Mouse (Mus musculus): ENCODE data around the gene Chrna1.

Chrna1 gene

DNA sequence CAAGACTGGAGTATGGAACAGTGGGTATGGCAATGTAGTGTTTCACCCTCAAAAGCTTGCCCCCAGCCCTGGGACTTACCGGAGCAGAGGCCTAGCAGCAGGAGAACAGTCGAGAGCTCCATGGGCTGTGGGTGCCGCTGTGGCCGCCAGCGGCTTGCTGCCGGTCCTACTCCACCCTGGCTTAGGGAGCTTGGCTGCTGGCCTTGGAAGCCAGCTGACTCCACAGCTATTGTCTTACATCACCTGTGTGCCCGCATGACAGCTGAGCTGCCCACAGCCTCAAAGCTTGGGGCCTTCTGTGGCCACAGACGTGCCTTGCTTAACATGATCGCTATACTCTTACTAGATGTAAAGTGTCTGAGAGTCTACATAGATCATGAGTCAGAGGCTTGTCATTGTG, at the start of gene Chrna1:
Gene Chrna1, minus strand, starts transcription at position 173 of the 400 bp plus-strand sequence.
- no peak for DNase-seq (ENCODE audit: low spot score in 2 of 2)

DNA sequence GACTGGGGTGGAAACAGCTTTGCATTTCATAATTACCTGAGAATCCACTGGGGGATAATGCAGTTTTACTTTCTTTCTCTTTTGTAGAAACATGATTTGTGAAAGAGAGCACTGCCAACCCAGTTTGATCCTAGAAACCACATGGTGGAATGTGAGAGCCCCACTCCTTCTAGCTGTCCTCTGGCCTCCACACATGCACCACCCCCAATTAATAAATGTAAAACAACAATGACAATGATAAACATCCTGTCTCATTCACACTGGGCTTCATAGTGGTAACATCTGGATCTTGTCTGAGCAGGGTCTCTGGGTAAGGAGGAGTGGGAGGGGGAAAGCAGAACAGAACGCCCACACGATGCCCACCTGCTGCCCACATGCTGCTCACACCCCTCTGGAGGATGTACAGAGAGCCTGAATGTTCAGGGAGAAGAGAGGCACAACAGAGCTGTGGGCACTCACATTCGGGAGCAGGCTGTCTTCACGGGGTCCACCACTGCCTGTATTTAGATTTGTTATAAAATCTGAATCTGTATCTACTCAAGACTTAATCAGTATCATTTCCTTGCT, 38.4 kb upstream of the Chrna1 start:
- DNase-seq (ENCODE audit: low spot score in 2 of 2), result no peak

DNA sequence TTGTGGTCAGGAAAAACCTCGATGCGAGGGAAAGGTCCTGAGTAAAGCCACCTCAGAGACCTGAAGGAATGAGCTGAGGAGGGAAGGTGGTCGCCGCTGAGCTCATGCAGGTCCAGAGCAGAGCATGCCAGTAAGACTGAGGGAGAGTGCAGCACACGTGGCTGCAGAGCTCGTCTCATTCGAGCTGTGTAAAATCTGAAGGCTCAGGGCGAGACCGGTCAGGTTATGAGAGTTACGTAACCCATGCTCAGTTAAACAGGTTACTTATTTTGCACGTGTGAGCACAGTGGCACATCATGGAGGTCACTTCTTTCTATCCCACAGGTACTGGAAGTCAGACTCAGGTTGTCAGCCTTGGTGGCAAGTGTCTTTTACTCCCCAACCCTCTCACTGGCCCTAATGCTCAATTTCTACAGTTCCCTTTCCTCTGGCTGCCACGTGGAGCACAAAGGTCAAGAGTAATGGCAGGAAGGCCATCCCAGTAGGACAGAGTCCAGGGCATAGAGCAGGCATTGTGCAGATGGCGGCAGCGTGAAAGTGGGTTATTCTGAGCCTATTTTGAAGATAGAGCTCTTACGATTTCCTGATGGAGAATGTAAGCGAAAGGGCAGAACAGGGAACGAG, 36.4 kb upstream of the Chrna1 start:
- DNase-seq (ENCODE audit: low spot score in 2 of 2), result no peak

DNA sequence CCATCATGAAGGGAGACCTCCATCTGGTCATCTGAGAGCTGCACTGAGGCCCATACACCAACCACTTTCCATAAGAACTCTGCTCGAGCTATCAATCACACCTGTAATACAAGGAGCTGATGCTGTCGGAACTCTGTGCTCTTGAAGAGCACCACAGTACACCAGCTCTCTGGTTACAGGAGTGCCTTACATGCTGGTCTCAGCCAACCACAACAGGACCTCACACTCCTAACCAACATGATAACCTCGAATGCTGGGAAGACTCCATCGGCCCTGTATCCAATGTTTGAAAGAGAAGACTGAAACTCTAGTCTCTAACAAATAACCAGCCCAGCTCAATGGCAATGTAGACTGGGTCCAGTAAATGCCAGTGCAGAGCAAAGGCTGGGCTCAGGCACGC, 35.3 kb upstream of the Chrna1 start:
- DNase-seq (ENCODE audit: low spot score in 2 of 2), result no peak

DNA sequence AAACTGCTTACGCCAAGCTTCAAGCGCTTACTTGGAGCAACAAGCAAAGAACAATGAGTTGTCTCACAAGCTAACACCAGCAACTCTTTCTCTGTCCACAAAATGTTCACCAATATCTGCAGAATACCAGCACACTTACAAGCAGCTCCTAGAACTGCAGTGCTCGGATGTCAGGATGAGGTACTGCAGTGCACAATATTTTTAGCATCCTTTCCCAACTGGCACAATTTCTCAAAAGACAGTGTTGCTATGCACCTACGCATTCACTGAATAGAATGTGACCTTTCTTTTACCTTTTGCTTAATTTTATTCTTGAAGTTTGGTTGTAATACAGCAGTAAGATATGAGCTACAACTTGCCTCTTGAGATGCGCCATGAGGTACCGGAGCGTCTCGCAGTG, 34.2 kb upstream of the Chrna1 start:
- no peak for DNase-seq (ENCODE audit: low spot score in 2 of 2)

DNA sequence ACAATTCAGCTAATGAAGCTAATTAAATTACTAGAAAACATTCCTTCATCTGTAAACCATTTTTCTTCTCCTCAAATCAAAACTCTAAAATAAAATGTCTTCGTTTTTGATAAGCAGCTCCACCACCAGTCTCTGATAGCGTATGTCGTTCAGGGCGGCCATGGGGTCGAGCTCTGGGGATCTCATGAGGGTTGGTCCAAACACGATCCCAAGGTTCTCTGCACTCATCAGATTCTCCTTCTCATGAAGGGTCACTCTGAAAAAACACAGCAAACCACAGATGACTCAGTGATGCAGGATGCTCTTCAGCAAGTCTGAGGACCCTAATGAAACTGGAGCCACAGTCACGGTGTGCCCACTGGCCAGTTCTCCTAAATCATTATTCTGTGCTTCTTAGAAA, 32.8 kb upstream of the Chrna1 start:
- DNase-seq (ENCODE audit: low spot score in 2 of 2), result no peak

DNA sequence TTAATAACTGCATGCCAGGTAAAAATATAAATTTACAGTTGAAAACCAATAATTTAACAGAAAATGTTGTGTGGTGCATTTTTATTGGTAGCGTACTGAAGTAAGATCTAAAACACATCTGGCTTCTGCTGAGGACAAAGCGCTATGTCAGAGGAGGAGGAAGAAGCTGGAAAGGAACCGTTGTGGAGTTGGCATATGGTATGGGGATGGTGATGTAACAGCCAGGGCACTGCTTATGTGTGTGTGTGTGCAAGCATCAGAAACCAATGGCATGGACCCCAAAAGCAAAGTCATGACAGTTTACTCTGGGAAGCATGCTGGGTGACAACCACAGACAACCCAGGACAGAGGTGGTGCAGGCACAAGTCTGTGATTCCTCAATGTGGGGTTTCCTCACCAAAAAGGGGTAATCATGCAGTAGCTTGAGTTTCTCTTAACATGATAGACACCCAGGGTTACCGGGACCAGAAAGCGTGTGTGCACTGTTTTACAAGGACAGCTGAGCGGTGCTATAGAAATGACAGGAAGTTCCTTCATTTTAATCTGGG, 32.3 kb upstream of the Chrna1 start:
- DNase-seq (ENCODE audit: low spot score in 2 of 2), result no peak

DNA sequence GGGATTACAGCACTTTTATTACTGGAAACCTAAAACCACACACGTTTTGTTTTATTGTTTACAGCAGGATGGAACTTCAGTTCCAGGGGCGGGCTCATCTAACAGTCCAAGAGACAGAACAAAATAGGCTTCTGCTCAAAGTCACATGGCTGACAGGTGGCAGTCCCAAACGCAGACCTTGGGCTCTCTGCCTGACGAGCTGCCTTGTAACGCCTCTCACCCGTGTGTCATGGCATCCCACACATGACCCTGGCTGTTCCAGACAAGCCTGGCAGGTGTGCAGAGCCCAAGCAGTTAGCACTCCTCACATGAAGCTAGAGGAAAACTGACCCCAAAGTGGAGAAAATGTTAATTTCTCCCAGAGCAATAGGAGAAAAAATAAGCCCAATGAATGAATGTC, 31.7 kb upstream of the Chrna1 start:
- no peak for DNase-seq (ENCODE audit: low spot score in 2 of 2)

DNA sequence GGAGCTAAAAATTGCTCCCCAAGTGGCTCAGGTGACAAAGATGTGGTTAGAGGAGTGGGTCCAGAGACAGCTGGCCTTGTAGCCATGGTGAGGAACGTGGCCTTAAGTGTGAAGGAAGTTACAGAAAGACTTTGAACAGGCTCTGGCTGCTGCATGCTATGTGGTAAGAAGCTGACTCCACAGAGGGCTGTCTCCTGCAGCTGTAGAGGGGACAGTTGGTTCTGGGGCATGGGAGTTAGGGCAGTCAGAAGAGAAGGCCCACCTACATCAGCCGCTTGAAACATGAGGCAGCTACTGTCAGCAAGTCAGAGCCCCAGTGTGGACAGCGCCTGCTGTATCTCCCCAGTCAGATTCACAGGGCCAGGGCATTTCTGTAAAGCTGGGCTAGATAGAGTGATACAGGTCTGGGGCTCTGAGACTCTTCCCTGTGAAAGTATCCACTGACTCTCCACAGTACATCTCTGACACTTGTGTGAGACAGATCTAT, 29.6 kb upstream of the Chrna1 start:
- DNase-seq (ENCODE audit: low spot score in 2 of 2), result no peak

DNA sequence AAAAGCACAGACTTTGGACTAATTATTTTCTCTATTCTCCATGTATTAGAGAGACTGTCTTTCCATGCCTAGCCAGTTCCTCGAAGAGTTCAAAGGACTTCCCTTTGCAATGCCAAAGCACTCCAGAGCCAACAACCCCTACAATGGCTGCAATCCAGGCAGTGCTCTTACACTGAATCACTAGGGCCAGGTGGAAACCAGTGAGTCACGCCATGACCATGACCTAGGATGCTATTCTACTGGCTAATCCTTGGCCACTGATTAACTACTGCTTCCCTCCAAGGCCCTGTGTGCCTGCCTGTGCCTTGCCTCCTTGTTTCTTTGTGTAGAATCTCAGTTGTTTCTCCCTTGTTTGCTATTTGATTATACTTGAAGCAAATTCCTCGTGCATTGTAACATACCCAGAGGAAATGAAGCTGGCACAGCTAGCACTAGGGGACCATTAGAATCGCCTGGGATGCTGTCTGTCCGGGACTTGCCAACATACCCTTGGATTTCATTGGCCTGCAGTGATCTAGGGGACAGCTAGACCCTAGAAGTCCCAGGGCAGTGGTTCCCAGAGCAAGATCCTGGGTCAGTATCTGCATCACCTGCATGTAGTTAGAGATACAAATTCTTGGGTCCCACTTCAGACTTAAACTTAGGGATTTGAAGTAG, 29.1 kb upstream of the Chrna1 start:
- DNase-seq (ENCODE audit: low spot score in 2 of 2), result no peak

DNA sequence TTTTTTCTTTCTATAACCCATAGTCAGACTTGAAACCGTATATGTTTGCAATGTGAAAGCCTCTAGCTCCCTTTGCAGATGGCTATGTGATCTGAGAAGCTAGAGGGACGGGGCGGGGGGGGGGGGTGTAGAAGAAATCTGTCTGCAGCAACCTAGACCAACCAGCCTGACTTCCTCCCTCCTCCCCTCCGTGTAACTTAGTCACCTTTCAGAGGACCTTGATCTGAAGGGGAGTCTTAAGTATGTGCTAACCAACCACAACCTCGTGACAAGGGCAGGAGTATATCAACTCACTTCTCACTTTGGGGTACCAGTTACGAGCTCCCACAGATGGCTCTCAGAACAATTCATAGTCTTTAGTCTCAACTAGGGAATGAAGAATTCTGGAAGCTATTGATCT, 28.3 kb upstream of the Chrna1 start:
- no peak for DNase-seq (ENCODE audit: low spot score in 2 of 2)

DNA sequence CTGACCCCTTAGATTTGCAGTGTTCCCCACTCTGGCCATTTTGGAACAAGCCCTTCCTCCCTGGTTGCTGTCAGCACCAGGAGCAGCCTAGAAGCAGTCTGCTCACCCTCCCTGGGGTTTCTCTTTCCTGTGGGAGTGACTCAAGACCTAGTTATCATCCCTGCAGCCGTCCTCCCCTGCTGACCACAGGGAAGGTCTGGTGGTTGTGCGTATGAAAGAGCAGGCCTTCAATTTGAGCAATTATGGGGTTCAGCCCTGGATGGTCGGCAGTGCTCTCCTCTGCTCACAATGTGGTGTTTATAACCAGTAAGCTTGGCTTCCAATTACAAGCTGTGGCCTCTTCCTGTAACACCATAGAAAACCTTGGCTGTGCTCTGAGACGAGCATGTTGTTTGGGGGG, 27.5 kb upstream of the Chrna1 start:
- peak in 1 of 2 experiments; percentile 37 for DNase-seq (ENCODE audit: low spot score in 2 of 2)

DNA sequence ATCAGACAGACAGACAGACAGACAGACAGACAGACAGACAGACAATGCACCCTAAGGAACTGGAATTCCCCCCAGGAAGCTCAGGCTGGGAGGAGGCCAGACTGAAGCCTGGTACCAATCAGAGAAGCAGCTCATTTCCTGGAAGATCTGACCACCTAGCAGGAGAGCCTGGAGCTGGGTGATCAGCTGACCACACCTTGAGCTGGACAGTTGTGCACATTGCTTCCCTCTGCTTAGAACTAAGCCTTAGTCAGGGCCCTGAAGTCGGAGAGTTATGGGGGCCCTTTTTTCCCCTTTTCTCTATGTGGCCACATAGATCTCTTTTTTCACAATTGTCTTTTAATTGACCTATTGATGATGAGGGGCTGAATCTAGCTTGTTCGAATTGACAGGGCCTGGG, 27.0 kb upstream of the Chrna1 start:
- no peak for DNase-seq (ENCODE audit: low spot score in 2 of 2)

DNA sequence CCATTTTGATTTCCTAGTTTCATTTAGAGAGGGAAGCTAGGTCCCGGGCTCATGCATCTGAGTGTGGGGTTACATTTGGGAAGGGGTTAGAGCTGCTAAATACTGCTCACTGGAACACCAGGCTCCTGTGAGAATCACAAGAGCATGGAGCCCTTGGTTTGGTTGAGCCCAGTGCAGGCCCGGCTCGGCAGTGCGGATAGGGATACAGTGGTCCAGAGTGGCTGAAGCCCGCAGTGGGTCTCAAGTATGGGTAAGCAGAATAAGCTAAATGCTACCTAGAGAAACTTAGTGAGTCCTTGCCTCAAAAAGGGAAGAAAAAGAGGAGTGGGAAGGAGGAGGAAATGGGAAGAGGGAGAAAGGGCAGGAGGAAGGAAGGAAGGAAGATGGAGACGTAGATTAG, 26.5 kb upstream of the Chrna1 start:
- no peak for DNase-seq (ENCODE audit: low spot score in 2 of 2)

DNA sequence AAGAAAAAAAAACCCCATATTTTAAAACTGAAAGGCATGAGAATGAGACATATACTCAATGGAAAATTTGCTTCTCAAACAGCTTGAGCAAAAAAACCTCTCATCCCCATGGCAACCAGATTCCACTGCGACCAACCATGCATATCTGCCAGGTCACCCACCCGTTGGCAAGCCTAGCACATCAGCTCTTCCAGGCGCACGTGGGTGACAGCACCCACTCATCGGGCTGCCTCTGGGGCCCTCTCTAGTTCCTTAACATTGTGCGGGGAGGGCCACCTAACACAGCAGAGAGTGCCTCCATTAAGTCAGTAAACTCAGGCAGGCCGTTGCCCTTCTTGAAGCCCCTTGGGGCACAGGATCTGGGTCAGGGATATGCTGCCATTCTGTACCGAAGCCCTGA, 24.9 kb upstream of the Chrna1 start:
- no peak for DNase-seq (ENCODE audit: low spot score in 2 of 2)

DNA sequence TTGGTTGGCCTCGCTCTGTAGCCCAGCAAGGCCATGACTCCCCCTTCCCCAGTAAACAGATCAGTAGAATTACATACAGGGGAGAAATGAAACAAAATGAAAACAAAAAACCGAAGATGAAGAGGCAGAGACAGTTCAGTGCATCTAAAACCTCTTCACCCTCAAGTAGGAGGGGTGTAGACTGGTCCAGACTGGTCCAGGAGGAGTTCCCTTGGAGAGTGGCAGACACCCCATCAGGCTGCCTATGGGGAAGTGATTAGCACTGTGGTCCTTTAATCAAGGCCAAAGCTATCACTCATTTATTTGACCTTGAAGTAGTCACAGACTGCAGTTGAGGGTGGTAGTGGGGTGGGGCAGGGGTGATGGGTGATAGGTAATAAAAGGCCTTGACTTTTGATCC, 24.4 kb upstream of the Chrna1 start:
- DNase-seq (ENCODE audit: low spot score in 2 of 2), result no peak

DNA sequence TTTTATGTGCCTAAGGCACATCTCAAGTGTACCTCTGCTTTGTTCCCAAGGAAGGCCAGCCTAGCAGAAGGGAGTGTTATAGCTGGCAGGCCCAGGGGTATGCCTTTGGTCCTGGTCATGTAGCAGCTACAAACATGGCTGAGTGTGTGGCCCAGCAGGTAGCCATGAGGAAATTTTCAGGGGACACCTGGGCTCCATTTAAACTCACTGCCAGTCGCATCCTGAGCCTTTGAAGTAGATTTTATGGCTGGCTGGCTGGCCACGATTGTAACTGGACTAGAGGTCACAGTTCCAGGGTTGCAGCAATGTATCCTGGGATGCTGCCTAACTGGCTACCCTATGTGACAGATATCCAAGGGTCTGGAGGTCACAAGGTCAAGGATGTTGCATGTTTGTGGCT, 20.5 kb upstream of the Chrna1 start:
- no peak for DNase-seq (ENCODE audit: low spot score in 2 of 2)

DNA sequence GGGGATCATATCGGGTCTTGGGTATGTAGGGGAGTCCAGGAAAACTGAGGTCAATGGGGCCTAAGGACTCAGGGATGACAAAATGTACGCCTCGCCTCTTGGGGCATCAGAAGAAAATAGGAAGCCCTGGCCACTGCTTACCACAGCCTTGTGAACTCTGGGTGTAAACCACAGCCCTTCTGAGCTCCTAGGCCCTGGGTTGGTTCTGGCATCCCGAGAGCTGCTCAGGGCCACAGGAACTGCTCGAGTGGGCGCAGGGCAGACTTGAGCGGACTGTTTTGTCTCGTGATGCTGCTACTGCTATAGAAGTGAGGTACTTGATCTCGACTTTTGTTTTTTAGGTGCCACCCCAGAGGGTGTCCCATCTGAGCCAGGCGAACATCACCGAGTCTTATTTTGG, 17.6 kb upstream of the Chrna1 start:
- DNase-seq (ENCODE audit: low spot score in 2 of 2), result no peak

DNA sequence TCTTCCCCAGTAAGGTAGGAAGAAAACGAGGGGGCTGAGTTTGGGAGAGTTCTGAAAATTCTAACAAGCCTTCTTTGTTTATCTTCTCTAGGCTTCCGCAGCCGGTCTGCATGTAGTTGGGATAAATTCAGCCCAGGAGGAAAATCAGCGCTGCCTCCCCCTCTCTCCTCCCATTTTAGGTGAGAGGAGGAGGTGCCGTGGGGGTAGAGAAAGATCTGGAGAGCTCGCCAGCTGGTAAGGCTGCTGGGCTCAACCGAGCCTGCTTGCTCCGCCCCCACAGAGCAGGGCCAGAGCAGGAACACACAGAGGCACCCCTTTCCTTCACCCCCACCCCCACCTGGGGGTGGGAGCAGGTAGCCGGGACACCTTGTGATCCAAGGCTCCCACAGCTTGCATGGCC, 16.6 kb upstream of the Chrna1 start:
- DNase-seq (ENCODE audit: low spot score in 2 of 2), result no peak

DNA sequence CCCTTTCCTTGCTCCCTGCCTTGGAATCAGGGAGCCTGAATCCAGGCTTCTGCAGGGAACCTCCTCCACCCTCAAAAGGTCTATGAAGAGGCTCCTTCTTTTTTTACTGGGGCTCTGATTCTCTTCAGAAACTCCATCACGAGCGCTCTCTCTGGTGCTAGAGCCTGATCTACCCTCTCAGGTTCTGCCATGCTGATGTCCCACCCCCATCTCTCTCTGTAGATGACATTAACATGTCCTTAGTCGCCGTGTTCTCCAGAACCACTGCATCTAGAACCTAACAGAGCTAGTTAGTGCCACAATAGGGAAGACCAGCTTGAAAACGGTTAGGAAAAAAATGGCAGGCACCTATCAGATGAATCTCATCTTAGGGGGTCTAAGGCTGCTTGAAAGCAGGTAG, 16.2 kb upstream of the Chrna1 start:
- DNase-seq (ENCODE audit: low spot score in 2 of 2), result no peak

DNA sequence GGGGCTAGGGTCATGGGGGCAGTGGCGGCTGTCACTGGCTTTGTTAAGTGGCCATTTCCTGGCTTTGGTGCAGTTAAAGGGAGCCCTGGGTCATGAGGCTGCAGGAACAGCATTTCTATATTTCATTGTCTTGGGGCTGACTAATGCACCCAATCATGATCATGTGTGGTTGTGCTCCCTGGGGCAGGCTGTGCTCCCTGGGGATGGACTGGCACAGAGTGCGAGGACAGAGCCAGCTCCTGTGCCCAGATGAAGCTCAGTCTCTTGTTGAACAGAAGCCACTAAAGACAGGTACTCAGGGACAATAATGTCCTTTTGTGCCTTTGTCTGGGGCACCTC, 12.9 kb upstream of the Chrna1 start:
- peak in 1 of 2 experiments; percentile 39 for DNase-seq (ENCODE audit: low spot score in 2 of 2)

DNA sequence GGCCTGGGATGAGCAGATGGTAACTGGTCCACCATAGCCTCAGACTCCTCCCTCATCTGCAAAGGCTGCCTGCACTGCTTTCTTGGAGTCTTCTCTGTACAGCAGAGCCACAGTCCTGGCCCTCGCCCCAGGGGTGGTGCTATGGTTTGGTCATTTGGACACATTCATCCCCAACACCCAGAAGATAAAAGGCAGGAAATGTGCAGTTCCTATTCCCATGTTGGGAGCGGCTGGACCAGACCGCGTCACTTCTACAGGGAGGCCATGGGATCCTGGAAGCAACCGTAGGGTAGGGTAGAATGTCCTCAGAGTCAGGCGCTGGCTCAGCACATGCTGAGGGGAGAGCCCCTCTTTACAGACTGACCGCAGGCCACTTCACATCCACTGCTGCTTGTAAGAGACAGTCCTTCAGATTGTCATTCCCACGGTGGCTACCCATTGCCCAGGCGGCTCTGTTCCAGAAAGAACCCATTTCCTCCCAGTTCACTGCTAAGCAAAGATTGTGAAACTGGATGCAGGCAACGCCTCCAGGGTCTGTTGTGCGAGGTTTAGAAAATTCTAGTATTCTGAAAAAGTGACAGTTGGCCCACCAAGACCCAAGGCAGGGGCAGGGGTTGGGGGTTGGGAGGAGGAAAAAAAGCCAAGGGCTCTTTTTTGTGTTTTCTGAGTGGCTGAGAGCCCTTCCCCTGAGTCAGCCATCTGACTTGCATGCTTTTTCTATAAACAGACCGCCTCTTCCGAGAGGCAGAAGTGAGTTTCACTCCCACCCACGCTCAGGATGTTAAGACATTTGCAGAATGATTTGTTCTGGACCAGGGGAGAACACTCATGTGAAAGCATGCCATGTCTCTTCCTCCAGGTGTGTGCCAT, 12.3 kb upstream of the Chrna1 start:
- DNase-seq (ENCODE audit: low spot score in 2 of 2), result peak; percentile 90 to 91

All from heart, adult 9 months (tissue).